Mouse (Mus musculus): ENCODE data around the gene Tmem9b.
A peak's percentile ranks its signal among the peaks of the same experiment; 100 is the strongest.

Gene Tmem9b

GRCm38 (mm10) chr7:109752008-109752925, at the start of gene Tmem9b:
Gene Tmem9b (minus strand): TSS chr7:109752875.
- H3K36me3 ChIP-seq (ENCODE audit: insufficient read depth, low read length) = no peaks in the 10 kb centered on the region

GRCm38 (mm10) chr7:109800626-109801025, 48.0 kb upstream of the Tmem9b start:
- H3K9me3 ChIP-seq (ENCODE audit: low read length) = no peaks in the 10 kb centered on the region
- H3K4me3 ChIP-seq (replicated peaks; ENCODE audit: low read length) = no peak overlapping the region
- H3K36me3 ChIP-seq (ENCODE audit: insufficient read depth, low read length) = no peaks in the 10 kb centered on the region
- no peaks in the 10 kb centered on the region for H3K27me3 ChIP-seq (ENCODE audit: insufficient read depth, low read length)
- TF ChIP-seq CTCF (conservative IDR thresholded peaks at IDR 0.05; ENCODE audit: low read length) (no peak), NANOG (IDR thresholded peaks at IDR 0.05; ENCODE audit: borderline replicate concordance, low read length) (no peak), POU5F1 (IDR thresholded peaks at IDR 0.05; ENCODE audit: borderline replicate concordance, low read length) (no peak)
- no peaks in the 10 kb centered on the region for H3K4me1 ChIP-seq (replicated peaks; ENCODE audit: low read depth, low read length)

More at GRCm38 (mm10) chr7:109752008-109752925, at the start of gene Tmem9b:
- Histone ChIP-seq H3K4me3 (replicated peaks; ENCODE audit: low read length) (peak within 1 kb of the TSS; percentile 96), H3K4me1 (replicated peaks; ENCODE audit: low read depth, low read length) (peaks cover 16% of the 10 kb centered on the region), H3K9me3 (ENCODE audit: low read length) (no peaks in the 10 kb centered on the region), H3K27me3 (ENCODE audit: insufficient read depth, low read length) (peaks cover 37% of the 10 kb centered on the region)
- TF ChIP-seq POU5F1 (IDR thresholded peaks at IDR 0.05; ENCODE audit: borderline replicate concordance, low read length) (no peak), CTCF (conservative IDR thresholded peaks at IDR 0.05; ENCODE audit: low read length) (no peak), NANOG (IDR thresholded peaks at IDR 0.05; ENCODE audit: borderline replicate concordance, low read length) (no peak)

- H3K36me3 ChIP-seq (ENCODE audit: insufficient read depth, low read length) = no peaks in the 10 kb centered on the region
- no peaks in the 10 kb centered on the region for H3K9me3 ChIP-seq (ENCODE audit: low read length)
- peaks cover 9% of the 10 kb centered on the region for H3K4me1 ChIP-seq (replicated peaks; ENCODE audit: low read depth, low read length)
- no peak overlapping the region for H3K4me3 ChIP-seq (replicated peaks; ENCODE audit: low read length)
- TF ChIP-seq NANOG (IDR thresholded peaks at IDR 0.05; ENCODE audit: borderline replicate concordance, low read length) = no peak
- no peak for TF ChIP-seq POU5F1 (IDR thresholded peaks at IDR 0.05; ENCODE audit: borderline replicate concordance, low read length)
- H3K27me3 ChIP-seq (ENCODE audit: insufficient read depth, low read length) = no peaks in the 10 kb centered on the region
These were observed 46.5 kb upstream of the Tmem9b start for GRCm38 (mm10) chr7:109799168-109799567.

DNA sequence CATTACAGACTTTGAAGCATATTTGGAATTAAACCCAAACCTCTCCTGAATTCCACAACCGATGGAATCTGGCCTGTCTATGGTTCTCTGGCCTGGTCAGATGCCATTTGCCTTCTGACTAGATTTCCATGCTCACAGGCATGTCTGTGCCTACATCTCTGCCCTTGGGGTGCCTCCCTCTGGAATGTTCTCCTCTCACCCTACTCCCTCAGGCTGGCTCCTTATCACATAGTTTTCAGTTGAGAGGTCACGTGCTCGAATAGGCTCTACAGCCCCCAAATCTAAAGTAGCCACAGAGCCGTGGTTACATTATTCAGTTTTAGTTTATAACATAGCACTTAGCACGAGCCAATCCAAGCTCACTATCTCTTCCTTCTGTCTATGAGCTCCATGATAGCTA, 42.9 kb upstream of the Tmem9b start:
- H3K36me3 ChIP-seq (ENCODE audit: insufficient read depth, low read length) = no peaks in the 10 kb centered on the region
- H3K4me1 ChIP-seq (replicated peaks; ENCODE audit: low read depth, low read length) = peaks cover 13% of the 10 kb centered on the region
- TF ChIP-seq CTCF (conservative IDR thresholded peaks at IDR 0.05; ENCODE audit: low read length) = no peak
- no peak for TF ChIP-seq NANOG (IDR thresholded peaks at IDR 0.05; ENCODE audit: borderline replicate concordance, low read length)
- no peak for TF ChIP-seq POU5F1 (IDR thresholded peaks at IDR 0.05; ENCODE audit: borderline replicate concordance, low read length)
- no peaks in the 10 kb centered on the region for H3K27me3 ChIP-seq (ENCODE audit: insufficient read depth, low read length)
- no peak overlapping the region for H3K4me3 ChIP-seq (replicated peaks; ENCODE audit: low read length)
- H3K9me3 ChIP-seq (ENCODE audit: low read length) = no peaks in the 10 kb centered on the region

DNA sequence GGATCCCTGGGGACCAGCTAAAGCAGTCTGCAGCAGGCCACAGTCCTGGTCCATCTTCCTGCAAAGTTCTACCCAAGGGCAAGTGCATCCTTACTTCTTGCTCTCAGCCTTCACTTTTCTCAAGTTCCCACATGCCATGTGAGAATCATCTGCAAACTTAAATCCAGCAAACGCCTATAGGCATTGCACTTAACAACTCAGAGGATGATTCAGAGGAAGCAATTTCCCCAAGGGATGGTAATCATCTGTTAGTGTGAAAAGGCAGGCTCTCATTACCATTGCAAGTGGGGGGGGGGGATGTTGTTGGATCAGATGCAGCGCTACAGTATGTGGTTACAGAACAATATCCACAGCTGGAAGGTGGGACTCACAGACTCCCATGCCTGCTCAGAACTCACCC, 41.9 kb upstream of the Tmem9b start:
- no peaks in the 10 kb centered on the region for H3K9me3 ChIP-seq (ENCODE audit: low read length)
- no peaks in the 10 kb centered on the region for H3K27me3 ChIP-seq (ENCODE audit: insufficient read depth, low read length)
- peaks cover 22% of the 10 kb centered on the region for H3K4me1 ChIP-seq (replicated peaks; ENCODE audit: low read depth, low read length)
- H3K4me3 ChIP-seq (replicated peaks; ENCODE audit: low read length) = no peak overlapping the region
- TF ChIP-seq POU5F1 (IDR thresholded peaks at IDR 0.05; ENCODE audit: borderline replicate concordance, low read length) (no peak), NANOG (IDR thresholded peaks at IDR 0.05; ENCODE audit: borderline replicate concordance, low read length) (no peak)
- H3K36me3 ChIP-seq (ENCODE audit: insufficient read depth, low read length) = no peaks in the 10 kb centered on the region

- Histone ChIP-seq H3K4me3 (replicated peaks; ENCODE audit: low read length) (no peak overlapping the region), H3K9me3 (ENCODE audit: low read length) (peaks cover 5% of the 10 kb centered on the region; the same call in 1 of the 2 replicates), H3K36me3 (ENCODE audit: insufficient read depth, low read length) (no peaks in the 10 kb centered on the region), H3K27me3 (ENCODE audit: insufficient read depth, low read length) (no peaks in the 10 kb centered on the region), H3K4me1 (replicated peaks; ENCODE audit: low read depth, low read length) (peaks cover 34% of the 10 kb centered on the region)
- no peak for TF ChIP-seq POU5F1 (IDR thresholded peaks at IDR 0.05; ENCODE audit: borderline replicate concordance, low read length)
- peak; percentile 75 for TF ChIP-seq CTCF (conservative IDR thresholded peaks at IDR 0.05; ENCODE audit: low read length)
These were observed 40.1 kb upstream of the Tmem9b start for GRCm38 (mm10) chr7:109792759-109793158.

- Histone ChIP-seq H3K4me3 (replicated peaks; ENCODE audit: low read length) (no peak overlapping the region), H3K4me1 (replicated peaks; ENCODE audit: low read depth, low read length) (peaks cover 34% of the 10 kb centered on the region), H3K36me3 (ENCODE audit: insufficient read depth, low read length) (no peaks in the 10 kb centered on the region), H3K9me3 (ENCODE audit: low read length) (peaks cover 5% of the 10 kb centered on the region; the same call in 1 of the 2 replicates), H3K27me3 (ENCODE audit: insufficient read depth, low read length) (no peaks in the 10 kb centered on the region)
- TF ChIP-seq POU5F1 (IDR thresholded peaks at IDR 0.05; ENCODE audit: borderline replicate concordance, low read length) = no peak
- no peak for TF ChIP-seq CTCF (conservative IDR thresholded peaks at IDR 0.05; ENCODE audit: low read length)
- no peak for TF ChIP-seq NANOG (IDR thresholded peaks at IDR 0.05; ENCODE audit: borderline replicate concordance, low read length)
These were observed 38.1 kb upstream of the Tmem9b start for GRCm38 (mm10) chr7:109790818-109791217.

DNA sequence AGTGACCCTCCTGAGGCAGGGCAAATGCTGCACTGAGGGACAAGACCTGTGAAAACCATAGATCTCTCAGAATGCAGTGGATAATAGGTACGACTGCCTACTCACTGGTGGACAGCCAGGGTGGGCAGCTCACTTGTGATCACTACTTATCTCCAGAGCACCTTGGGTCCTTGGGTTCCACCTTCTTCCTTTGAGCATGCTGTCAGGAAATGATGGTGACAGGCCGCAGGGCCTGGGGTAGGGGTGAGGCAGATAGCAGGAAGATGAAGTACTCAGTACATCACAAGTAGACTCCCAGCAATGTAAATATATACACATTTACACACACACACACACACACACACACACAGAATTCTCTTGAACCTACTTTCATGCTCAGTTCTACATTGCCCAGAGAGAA, 35.2 kb upstream of the Tmem9b start:
- peaks cover 17% of the 10 kb centered on the region for H3K27me3 ChIP-seq (ENCODE audit: insufficient read depth, low read length)
- no peak for TF ChIP-seq CTCF (conservative IDR thresholded peaks at IDR 0.05; ENCODE audit: low read length)
- no peak for TF ChIP-seq NANOG (IDR thresholded peaks at IDR 0.05; ENCODE audit: borderline replicate concordance, low read length)
- TF ChIP-seq POU5F1 (IDR thresholded peaks at IDR 0.05; ENCODE audit: borderline replicate concordance, low read length) = no peak
- no peak overlapping the region for H3K4me3 ChIP-seq (replicated peaks; ENCODE audit: low read length)
- H3K9me3 ChIP-seq (ENCODE audit: low read length) = peaks cover 10% of the 10 kb centered on the region
- peaks cover 28% of the 10 kb centered on the region for H3K4me1 ChIP-seq (replicated peaks; ENCODE audit: low read depth, low read length)
- no peaks in the 10 kb centered on the region for H3K36me3 ChIP-seq (ENCODE audit: insufficient read depth, low read length)

Data from E14TG2a.4 (cell line).